Mouse (Mus musculus): ENCODE data around the gene Vmn2r112.
"Not testable (repeated sequence)": the region's sequence is repeated elsewhere in the genome, so short reads cannot be mapped to it uniquely, and the experiment has no call there.

DNA sequence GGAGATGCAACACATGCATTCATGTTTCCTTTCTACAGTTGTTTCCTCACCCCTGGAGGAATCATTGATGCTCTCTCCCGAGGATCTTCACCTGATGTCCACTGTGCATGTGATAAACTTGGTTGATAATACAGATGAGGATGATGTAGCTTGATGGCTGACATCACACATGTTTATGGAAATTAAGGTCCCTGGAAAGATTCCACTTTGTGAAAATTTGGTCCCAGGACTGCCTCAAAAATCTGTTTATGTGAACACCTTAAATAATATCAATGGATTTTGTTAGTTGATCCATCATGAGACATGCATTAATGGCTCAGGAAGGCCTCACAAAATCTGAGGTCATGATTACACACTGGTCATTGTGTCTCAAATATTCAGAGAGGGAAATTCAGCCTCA lies 27.4 kb upstream of the Vmn2r112 start, which contains the start of gene Vmn2r111:
- TF ChIP-seq CTCF, POLR2A (IDR thresholded peaks at IDR 0.05; ENCODE audit: extremely low read depth, insufficient read depth, low read length): not testable (repeated sequence)

All from cortical plate, adult 2 months (tissue).